Mouse (Mus musculus): ENCODE data around the gene Insm2.
A peak's percentile ranks its signal among the peaks of the same experiment; 100 is the strongest.
"Not testable (repeated sequence)": the region's sequence is repeated elsewhere in the genome, so short reads cannot be mapped to it uniquely, and the experiment has no call there.

Insm2 gene

GRCm38 (mm10) chr12:55598887-55599561 lies at the start of gene Insm2:
TSS of gene Insm2 (plus strand) at chr12:55599427.
- peak; percentile 33 for DNase-seq

GRCm38 (mm10) chr12:55554901-55555300 lies 44.3 kb upstream of the Insm2 start:
- DNase-seq, result not testable (repeated sequence)

GRCm38 (mm10) chr12:55557866-55558265 lies 41.4 kb upstream of the Insm2 start:
- no peak for DNase-seq

- no peak for DNase-seq
These were observed 39.9 kb upstream of the Insm2 start for GRCm38 (mm10) chr12:55559184-55559855.

- DNase-seq, result no peak
These were observed 39.1 kb upstream of the Insm2 start for GRCm38 (mm10) chr12:55560025-55560690.

- DNase-seq, result no peak
These were observed 35.5 kb upstream of the Insm2 start for GRCm38 (mm10) chr12:55563742-55564141.

- no peak for DNase-seq
These were observed 34.9 kb upstream of the Insm2 start for GRCm38 (mm10) chr12:55564187-55564963.

- no peak for DNase-seq
These were observed 34.0 kb upstream of the Insm2 start, which contains the start of gene Aldoart2 for GRCm38 (mm10) chr12:55565206-55565605. TSS of gene Aldoart2 (plus strand) at chr12:55565239.

- DNase-seq, result no peak
These were observed 33.4 kb upstream of the Insm2 start for GRCm38 (mm10) chr12:55565867-55566266.

- no peak for DNase-seq
These were observed 32.4 kb upstream of the Insm2 start for GRCm38 (mm10) chr12:55566837-55567236.

- no peak for DNase-seq
These were observed 30.8 kb upstream of the Insm2 start for GRCm38 (mm10) chr12:55568466-55568865.

GRCm38 (mm10) chr12:55569676-55570075 lies 29.6 kb upstream of the Insm2 start:
- DNase-seq, result no peak

- DNase-seq, result no peak
These were observed 28.6 kb upstream of the Insm2 start for GRCm38 (mm10) chr12:55570646-55571045.

- no peak for DNase-seq
These were observed 28.0 kb upstream of the Insm2 start for GRCm38 (mm10) chr12:55571181-55571580.

GRCm38 (mm10) chr12:55571661-55572060 lies 27.6 kb upstream of the Insm2 start:
- no peak for DNase-seq

GRCm38 (mm10) chr12:55573089-55573488 lies 26.1 kb upstream of the Insm2 start:
- DNase-seq, result no peak

GRCm38 (mm10) chr12:55573794-55574193 lies 25.4 kb upstream of the Insm2 start:
- DNase-seq, result no peak

GRCm38 (mm10) chr12:55586936-55587335 lies 12.3 kb upstream of the Insm2 start:
- DNase-seq, result not testable (repeated sequence)

GRCm38 (mm10) chr12:55598537-55598886 lies 715 bp upstream of the Insm2 start:
- no peak for DNase-seq

- peak; percentile 40 for DNase-seq
These were observed 644 bp downstream of the Insm2 start for GRCm38 (mm10) chr12:55599639-55600502.

GRCm38 (mm10) chr12:55600503-55600994 lies 1.3 kb downstream of the Insm2 start:
- no peak for DNase-seq

- no peak for DNase-seq
These were observed 5.2 kb downstream of the Insm2 start for GRCm38 (mm10) chr12:55604411-55604810.
